Mouse (Mus musculus): Measurements from ENCODE around the gene Ereg. TPM values are rescaled to one million over a fixed set of nuclear protein-coding genes. Genes with fewer than 3 reads are reported as not detected.

The Ereg gene
- total and polyA plus RNA-seq, 3 experiments = not detected

- TF ChIP-seq RAD21 (IDR thresholded peaks at IDR 0.05; ENCODE audit: low read depth, low read length) = no peak
Observed at GRCm38 (mm10) chr5:91124140-91124539, 49.7 kb downstream of the Ereg start (continued).

DNA sequence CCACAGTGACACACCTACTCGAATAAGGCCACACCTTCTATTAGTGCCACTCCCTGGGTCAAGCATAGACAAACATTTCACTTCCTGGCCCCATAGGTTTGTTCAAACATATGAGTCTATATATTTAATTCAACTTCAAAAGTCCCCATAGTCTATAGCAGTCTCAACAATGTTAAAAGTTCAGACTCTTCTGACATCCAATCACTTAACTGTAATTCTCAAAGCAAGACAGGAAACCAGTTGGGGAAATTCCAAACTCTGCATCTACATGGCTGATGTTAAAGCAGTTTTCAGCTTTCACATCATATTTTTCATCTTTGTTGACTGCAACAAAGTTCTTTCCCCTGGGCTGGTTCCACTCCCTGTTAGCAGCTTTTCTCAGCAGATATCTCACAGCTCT lies 52.2 kb downstream of the Ereg start:
- Histone ChIP-seq H3K79me2 (replicated peaks; ENCODE audit: control insufficient read depth, extremely low read depth, insufficient read depth, poor library complexity, severe bottlenecking) (no peaks in the 10 kb centered on the region), H3K4me3 (replicated peaks in 1 of 3; ENCODE audit: low read depth in 2 of 3, low read length in 2 of 3, poor library complexity in 1 of 3) (no peak overlapping the region), H3K27me3 (replicated peaks) (no peaks in the 10 kb centered on the region), H3K9ac (ENCODE audit: insufficient read depth, low read depth) (no peak overlapping the region), H3K9me3 (replicated peaks; ENCODE audit: low read length) (no peaks in the 10 kb centered on the region), H3K4me1 (ENCODE audit: control insufficient read depth in 1 of 2, insufficient read depth in 2 of 2) (peaks cover 0 to 12% of the 10 kb centered on the region in 2 experiments; a peak in 2 of 4 replicates), H3K27ac (ENCODE audit: insufficient read depth, low read depth) (no peak overlapping the region), H3K36me3 (replicated peaks in 1 of 2; ENCODE audit: control insufficient read depth in 1 of 2, insufficient read depth in 1 of 2, low read length in 1 of 2) (no peaks in the 10 kb centered on the region), H3K4me2 (ENCODE audit: insufficient read depth, low read depth, poor library complexity, severe bottlenecking) (no peak overlapping the region)
- DNase-seq (ENCODE audit: extremely low read depth) = no peak
- dilution Hi-C loops (cut with MboI; ENCODE audit: extremely low pct_ligation_motif_present, extremely low pct_unique_long_range_greater_than_20kb, low sequenced_read_pairs) = no loop called here
- in situ Hi-C loops (cut with MboI; ENCODE audit: low pct_ligation_motif_present, low pct_unique_long_range_greater_than_20kb, low sequenced_read_pairs) = no loop called here
- TF ChIP-seq BHLHE40 (IDR thresholded peaks at IDR 0.05; ENCODE audit: low read depth, low read length) (no peak), UBTF (IDR thresholded peaks at IDR 0.05; ENCODE audit: low read depth, low read length) (no peak)

GRCm38 (mm10) chr5:91134961-91135360 lies 60.5 kb downstream of the Ereg start:
- H3K36me3 ChIP-seq (replicated peaks in 1 of 2; ENCODE audit: control insufficient read depth in 1 of 2, insufficient read depth in 1 of 2, low read length in 1 of 2) = no peaks in the 10 kb centered on the region
- no peak overlapping the region for H3K9ac ChIP-seq (ENCODE audit: insufficient read depth, low read depth)
- no peak overlapping the region for H3K4me2 ChIP-seq (ENCODE audit: insufficient read depth, low read depth, poor library complexity, severe bottlenecking)
- in situ Hi-C loops (cut with MboI; ENCODE audit: low pct_ligation_motif_present, low pct_unique_long_range_greater_than_20kb, low sequenced_read_pairs) (no loop called here), dilution Hi-C loops (cut with MboI; ENCODE audit: extremely low pct_ligation_motif_present, extremely low pct_unique_long_range_greater_than_20kb, low sequenced_read_pairs) (no loop called here)
- H3K27me3 ChIP-seq (replicated peaks) = no peaks in the 10 kb centered on the region
- H3K27ac ChIP-seq (ENCODE audit: insufficient read depth, low read depth) = no peak overlapping the region
- no peak for DNase-seq (ENCODE audit: extremely low read depth)
- H3K9me3 ChIP-seq (replicated peaks; ENCODE audit: low read length) = no peaks in the 10 kb centered on the region
- no peaks in the 10 kb centered on the region for H3K4me1 ChIP-seq (ENCODE audit: control insufficient read depth in 1 of 2, insufficient read depth in 2 of 2)
- no peak overlapping the region for H3K4me3 ChIP-seq (replicated peaks in 1 of 3; ENCODE audit: low read depth in 2 of 3, low read length in 2 of 3, poor library complexity in 1 of 3)
- TF ChIP-seq CHD1 (IDR thresholded peaks at IDR 0.05; ENCODE audit: low read depth, low read length) = no peak
- no peak for TF ChIP-seq UBTF (IDR thresholded peaks at IDR 0.05; ENCODE audit: low read depth, low read length)
- TF ChIP-seq CTCF (conservative IDR thresholded peaks at IDR 0.05 in 1 of 2, IDR thresholded peaks at IDR 0.05 in 1 of 2; ENCODE audit: low read depth in 2 of 2, low read length in 2 of 2) = no peak
- TF ChIP-seq RCOR1 (conservative IDR thresholded peaks at IDR 0.05; ENCODE audit: low read depth, low read length) = no peak
- no peak for TF ChIP-seq RAD21 (IDR thresholded peaks at IDR 0.05; ENCODE audit: low read depth, low read length)
- TF ChIP-seq JUND (conservative IDR thresholded peaks at IDR 0.05; ENCODE audit: low read depth, low read length) = no peak
- TF ChIP-seq PAX5 (IDR thresholded peaks at IDR 0.05; ENCODE audit: low read length) = no peak
- H3K79me2 ChIP-seq (replicated peaks; ENCODE audit: control insufficient read depth, extremely low read depth, insufficient read depth, poor library complexity, severe bottlenecking) = no peaks in the 10 kb centered on the region

GRCm38 (mm10) chr5:91138970-91139369 lies 64.5 kb downstream of the Ereg start:
- TF ChIP-seq CTCF (conservative IDR thresholded peaks at IDR 0.05 in 1 of 2, IDR thresholded peaks at IDR 0.05 in 1 of 2; ENCODE audit: low read depth in 2 of 2, low read length in 2 of 2) (no peak), USF2 (conservative IDR thresholded peaks at IDR 0.05; ENCODE audit: low read depth, low read length) (no peak), ETS1 (conservative IDR thresholded peaks at IDR 0.05; ENCODE audit: low read depth, low read length) (no peak), KAT2A (IDR thresholded peaks at IDR 0.05; ENCODE audit: insufficient replicate concordance, low read length) (no peak), MXI1 (IDR thresholded peaks at IDR 0.05; ENCODE audit: low read depth, low read length) (no peak), TCF12 (IDR thresholded peaks at IDR 0.05; ENCODE audit: low read depth, low read length) (no peak), TBP (conservative IDR thresholded peaks at IDR 0.05; ENCODE audit: low read depth, low read length) (no peak), MAZ (IDR thresholded peaks at IDR 0.05; ENCODE audit: low read depth, low read length) (no peak), NRF1 (IDR thresholded peaks at IDR 0.05; ENCODE audit: low read depth, low read length) (no peak)
- in situ Hi-C loops (cut with MboI; ENCODE audit: low pct_ligation_motif_present, low pct_unique_long_range_greater_than_20kb, low sequenced_read_pairs) = no loop called here

More at GRCm38 (mm10) chr5:91138970-91139369, 64.5 kb downstream of the Ereg start:
- H3K36me3 ChIP-seq (replicated peaks in 1 of 2; ENCODE audit: control insufficient read depth in 1 of 2, insufficient read depth in 1 of 2, low read length in 1 of 2) = no peaks in the 10 kb centered on the region
- H3K4me3 ChIP-seq (replicated peaks in 1 of 3; ENCODE audit: low read depth in 2 of 3, low read length in 2 of 3, poor library complexity in 1 of 3) = no peak overlapping the region
- H3K4me2 ChIP-seq (ENCODE audit: insufficient read depth, low read depth, poor library complexity, severe bottlenecking) = no peak overlapping the region
- no peaks in the 10 kb centered on the region for H3K9me3 ChIP-seq (replicated peaks; ENCODE audit: low read length)
- H3K27ac ChIP-seq (ENCODE audit: insufficient read depth, low read depth) = no peak overlapping the region
- no peaks in the 10 kb centered on the region for H3K79me2 ChIP-seq (replicated peaks; ENCODE audit: control insufficient read depth, extremely low read depth, insufficient read depth, poor library complexity, severe bottlenecking)
- no peak for DNase-seq (ENCODE audit: extremely low read depth)
- no peak overlapping the region for H3K9ac ChIP-seq (ENCODE audit: insufficient read depth, low read depth)
- no peaks in the 10 kb centered on the region for H3K27me3 ChIP-seq (replicated peaks)
- H3K4me1 ChIP-seq (ENCODE audit: control insufficient read depth in 1 of 2, insufficient read depth in 2 of 2) = no peaks in the 10 kb centered on the region
- dilution Hi-C loops (cut with MboI; ENCODE audit: extremely low pct_ligation_motif_present, extremely low pct_unique_long_range_greater_than_20kb, low sequenced_read_pairs) = no loop called here
